Mouse (Mus musculus) cerebellum, postnatal 14 days (tissue): ENCODE results near the gene Eqtn.

Experiments
- DNase-seq, 2 experiments: peaks; one replicate each; pipeline ENCODE4 v3.0.0; 2021; ENCODE audit warnings: mixed read lengths in 2 of 2

Eqtn gene

GRCm38 (mm10) chr4:94928743-94929142, at the start of gene Eqtn:
Gene Eqtn (minus strand): TSS chr4:94928843.
- DNase-seq = no peak

- DNase-seq = no peak
These were observed 44.7 kb upstream of the Eqtn start for GRCm38 (mm10) chr4:94973321-94973720.

DNA sequence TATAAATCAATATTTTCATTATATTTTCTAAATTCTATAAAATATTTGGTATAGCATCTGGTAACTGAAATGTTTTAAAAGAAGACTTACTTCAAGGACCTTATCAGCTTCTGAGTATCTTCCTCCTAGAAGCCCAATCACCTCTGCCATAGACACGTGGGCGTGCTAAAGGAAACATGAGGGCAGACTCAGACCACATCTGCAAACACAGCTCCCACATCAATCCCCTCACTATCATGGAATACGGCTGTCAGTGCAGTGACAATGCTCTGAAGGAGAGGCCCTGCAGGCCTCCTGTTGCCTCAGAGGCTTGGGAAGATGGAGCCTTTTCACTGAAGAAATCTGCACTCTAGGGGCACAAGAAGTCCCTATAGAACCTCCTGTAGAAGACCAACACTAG, 24.1 kb upstream of the Eqtn start:
- no peak for DNase-seq

DNA sequence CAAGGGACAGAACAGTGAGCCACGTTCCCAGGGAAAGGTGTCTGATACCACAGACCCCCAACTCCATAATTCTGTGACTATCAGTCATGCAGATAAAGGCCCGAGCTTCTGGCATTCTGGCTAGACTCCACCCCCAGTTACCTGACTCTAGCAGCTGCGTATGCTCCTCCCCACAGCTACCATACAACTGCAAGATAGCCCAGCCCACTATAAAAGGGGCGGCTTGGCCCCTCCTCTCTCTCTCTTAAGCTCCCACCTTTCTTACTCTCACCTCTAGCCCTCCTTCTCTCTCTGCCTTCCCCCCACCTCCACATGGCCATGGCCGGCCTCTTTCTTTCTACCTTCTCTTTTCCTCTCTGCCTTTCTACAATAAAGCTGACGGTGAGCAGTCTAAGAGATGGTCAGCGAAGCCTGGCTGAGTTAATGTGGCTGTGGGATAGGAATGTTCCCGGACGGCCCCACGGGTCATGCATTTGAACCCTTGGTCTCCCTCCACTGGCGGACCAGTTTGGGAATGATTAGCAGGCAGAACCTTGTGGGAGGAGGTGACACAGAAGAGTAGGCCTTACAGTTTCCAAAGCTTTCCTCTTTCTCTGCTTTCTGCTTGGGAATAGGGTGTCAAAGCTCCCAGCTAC, 12.7 kb upstream of the Eqtn start:
- DNase-seq = no peak

GRCm38 (mm10) chr4:94901780-94902179, 26.9 kb downstream of the Eqtn start:
- no peak for DNase-seq

DNA sequence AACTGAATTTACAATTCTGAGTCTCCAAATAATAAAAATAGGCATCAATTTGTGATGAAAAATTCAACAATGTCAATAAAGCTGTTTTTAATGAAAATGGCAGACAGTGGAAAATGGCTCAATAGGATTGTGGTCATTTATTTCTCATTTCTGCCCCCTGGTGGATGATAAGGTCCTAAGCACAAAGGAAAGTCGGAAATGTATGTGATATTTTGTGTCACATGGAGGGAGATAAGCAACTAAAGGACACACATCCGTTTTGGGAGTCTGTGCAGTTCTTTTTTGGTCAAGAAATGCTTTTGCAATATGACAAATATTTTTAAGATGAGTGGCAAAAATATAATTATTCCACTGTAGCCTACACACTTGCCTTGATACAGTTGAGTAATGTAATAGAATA, 27.9 kb downstream of the Eqtn start:
- DNase-seq = peak; percentile 6 to 12
